Mouse (Mus musculus) erythroblast, embryonic 14.5 days (primary cell): ENCODE data around the gene Kri1.

Experiments
- GATA1 ChIP-seq: IDR thresholded peaks from 2 replicates; pipeline ENCODE4 v1.6.1; 2012; ENCODE audit warnings: low read length, inconsistent platforms, mixed read lengths
- TAL1 ChIP-seq: IDR thresholded peaks from 3 replicates; pipeline ENCODE4 v1.6.1; 2012; ENCODE audit warnings: low read length, inconsistent platforms, mixed read lengths

DNA sequence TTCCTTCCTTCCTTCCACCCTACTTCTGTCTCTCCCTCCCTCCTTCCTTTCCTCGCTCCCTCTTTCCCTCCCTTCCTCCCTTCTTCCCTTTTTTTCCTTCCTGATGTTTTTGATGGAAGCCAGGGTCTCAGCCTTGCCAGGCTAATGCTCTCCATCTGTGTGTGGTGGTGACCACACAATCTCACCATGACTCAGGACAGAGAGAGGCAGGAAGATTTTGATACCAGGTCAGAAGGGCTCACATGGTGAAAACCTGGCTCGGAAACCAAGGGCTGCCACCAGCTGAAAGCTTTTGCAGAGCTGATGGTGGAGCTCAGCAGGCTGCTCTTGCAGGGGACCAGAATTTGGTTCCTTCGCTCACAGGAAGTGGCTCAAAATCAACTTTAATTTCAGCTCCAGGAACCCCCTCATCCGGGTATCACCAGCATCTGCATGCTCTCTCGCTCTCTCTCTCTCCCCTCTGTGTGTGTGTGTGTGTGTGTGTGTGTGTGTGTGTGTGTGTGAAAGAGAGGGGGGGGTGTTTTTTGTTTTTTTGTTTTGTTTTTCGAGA lies 27.2 kb downstream of the Kri1 start:
- no peak for TF ChIP-seq GATA1
- TF ChIP-seq TAL1: no peak
